Mouse (Mus musculus): Measurements from ENCODE around the gene Ankrd16. TPM values are rescaled to one million over a fixed set of nuclear protein-coding genes. Genes with fewer than 3 reads are reported as not detected.

Gene Ankrd16
- polyA plus RNA-seq, 1 experiment from 2014 or later: 34.9 TPM

DNA sequence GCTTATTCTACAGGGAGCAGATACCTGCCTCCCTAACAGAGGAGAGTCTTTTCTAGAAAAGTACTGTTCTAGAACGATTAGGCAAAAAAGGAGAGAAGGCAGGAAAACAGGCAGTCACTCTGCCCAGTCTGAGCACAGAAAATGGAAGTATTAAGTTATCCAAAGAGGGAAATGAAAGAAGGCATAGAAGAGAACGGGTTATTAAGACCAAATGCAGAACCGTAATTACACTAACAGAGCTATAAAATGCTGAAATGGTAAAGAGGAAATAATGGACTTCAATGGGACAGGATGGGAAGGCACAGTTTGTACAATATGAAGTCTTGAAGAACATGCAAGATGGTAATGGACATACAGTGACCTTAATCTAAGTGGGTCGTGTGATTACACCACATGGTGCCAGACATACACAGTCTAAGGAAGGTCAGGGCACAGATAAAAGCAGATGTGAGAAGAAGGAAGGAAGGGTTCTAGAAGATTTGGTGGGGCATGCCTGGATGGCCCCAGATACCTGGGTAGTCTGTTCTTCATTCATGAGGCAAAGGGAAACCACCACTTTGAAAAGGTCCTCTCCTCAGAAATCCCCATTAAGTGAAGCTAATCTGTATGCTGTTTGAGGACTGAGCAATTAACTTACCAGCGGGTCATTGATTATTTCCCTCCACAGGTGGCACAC lies 11.1 kb upstream of the Ankrd16 start:
- Histone ChIP-seq H3K4me3 (ENCODE audit: low read length) (no peak overlapping the region), H3K27me3 (ENCODE audit: control insufficient read depth, insufficient read depth, low read length) (no peaks in the 10 kb centered on the region), H3K9me3 (replicated peaks; ENCODE audit: control insufficient read depth, low read length) (no peaks in the 10 kb centered on the region), H3K36me3 (ENCODE audit: control insufficient read depth, insufficient read depth) (peaks cover 58% of the 10 kb centered on the region), H3K4me1 (ENCODE audit: control insufficient read depth, insufficient read depth, low read length) (peaks cover under 1% of the 10 kb centered on the region; the same call in 1 of the 2 replicates), H3K9ac (ENCODE audit: low read length) (no peak overlapping the region), H3K27ac (ENCODE audit: low read length) (no peak overlapping the region), H3K4me2 (ENCODE audit: low read depth, low read length) (no peak overlapping the region)
- 73% methylated on average over 5 of the region's 5 CpGs for WGBS
- no peak for ATAC-seq (replicated peaks; ENCODE audit: extremely low read depth, insufficient read depth, low FRiP score)

DNA sequence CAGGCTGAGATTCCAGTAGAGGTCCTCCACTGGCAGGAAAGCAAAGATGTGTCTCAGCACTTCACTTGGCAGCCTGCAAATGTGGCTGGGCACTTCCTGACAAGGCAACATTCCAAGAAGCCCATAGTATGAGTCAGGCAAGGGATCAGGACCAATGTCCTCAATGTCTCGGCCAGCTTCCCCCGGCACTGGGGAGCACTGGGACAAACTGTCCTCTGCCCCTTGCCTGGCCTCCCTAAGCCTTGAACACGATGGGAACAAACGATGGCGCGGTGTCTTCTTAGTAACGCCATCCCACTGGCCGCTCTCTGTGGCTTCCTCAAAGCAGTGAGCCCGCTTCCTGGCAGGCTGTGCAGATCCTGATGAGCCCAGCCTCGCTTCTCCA lies 10.5 kb upstream of the Ankrd16 start:
- Histone ChIP-seq H3K27me3 (ENCODE audit: control insufficient read depth, insufficient read depth, low read length) (no peaks in the 10 kb centered on the region), H3K4me1 (ENCODE audit: control insufficient read depth, insufficient read depth, low read length) (peaks cover 5% of the 10 kb centered on the region; the same call in 1 of the 2 replicates), H3K9me3 (replicated peaks; ENCODE audit: control insufficient read depth, low read length) (no peaks in the 10 kb centered on the region), H3K4me2 (ENCODE audit: low read depth, low read length) (no peak overlapping the region), H3K27ac (ENCODE audit: low read length) (no peak overlapping the region), H3K36me3 (ENCODE audit: control insufficient read depth, insufficient read depth) (peaks cover 53% of the 10 kb centered on the region), H3K4me3 (ENCODE audit: low read length) (no peak overlapping the region), H3K9ac (ENCODE audit: low read length) (no peak overlapping the region)
- WGBS: 83% methylated on average over 10 of the region's 10 CpGs
- ATAC-seq (replicated peaks; ENCODE audit: extremely low read depth, insufficient read depth, low FRiP score): no peak; the same call in 1 of the 2 replicates

DNA sequence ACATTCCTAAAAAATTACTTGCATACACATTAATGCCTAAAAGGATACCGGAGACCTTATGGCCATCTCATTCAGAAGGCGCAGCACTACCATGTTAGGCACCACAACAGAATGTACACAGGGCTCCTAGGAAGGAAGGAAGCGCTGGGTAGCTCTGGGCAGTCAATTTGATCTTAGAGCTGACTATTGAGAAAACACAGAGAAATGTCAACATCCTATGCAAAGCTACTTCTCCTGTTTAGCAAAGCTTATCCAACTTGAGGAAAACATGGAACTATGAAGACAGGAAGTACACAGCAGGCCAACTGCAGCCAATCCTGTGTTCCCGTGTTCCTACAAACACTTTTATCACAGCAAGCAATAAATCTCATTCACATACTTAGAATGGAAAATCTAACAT lies 6.0 kb upstream of the Ankrd16 start:
- Histone ChIP-seq H3K9ac (ENCODE audit: low read length) (no peak overlapping the region), H3K27ac (ENCODE audit: low read length) (no peak overlapping the region), H3K4me1 (ENCODE audit: control insufficient read depth, insufficient read depth, low read length) (peaks cover 21% of the 10 kb centered on the region), H3K36me3 (ENCODE audit: control insufficient read depth, insufficient read depth) (peaks cover 20% of the 10 kb centered on the region), H3K4me3 (ENCODE audit: low read length) (no peak overlapping the region), H3K4me2 (ENCODE audit: low read depth, low read length) (no peak overlapping the region), H3K9me3 (replicated peaks; ENCODE audit: control insufficient read depth, low read length) (no peaks in the 10 kb centered on the region), H3K27me3 (ENCODE audit: control insufficient read depth, insufficient read depth, low read length) (no peaks in the 10 kb centered on the region)
- 85% methylated on average over 4 of the region's 4 CpGs for WGBS
- no peak for ATAC-seq (replicated peaks; ENCODE audit: extremely low read depth, insufficient read depth, low FRiP score)

DNA sequence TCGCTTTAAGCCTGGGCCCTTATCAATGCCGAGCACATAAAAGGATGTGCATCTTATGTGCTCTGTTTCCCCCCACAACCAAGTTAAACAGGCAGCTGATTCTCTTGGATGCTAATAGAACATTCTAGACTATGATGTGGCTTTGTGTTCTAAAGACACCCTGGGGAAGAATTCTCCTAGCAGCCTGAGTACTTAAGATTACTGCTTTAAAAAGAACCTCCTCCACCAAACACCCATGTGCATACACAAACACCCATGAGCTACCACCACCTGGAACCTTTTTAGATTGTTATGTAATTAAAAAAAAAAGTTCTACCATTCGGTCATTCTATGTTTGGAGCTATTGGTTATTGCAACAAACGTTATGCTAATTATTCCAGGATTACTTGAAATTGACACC lies 5.3 kb upstream of the Ankrd16 start:
- Histone ChIP-seq H3K9ac (ENCODE audit: low read length) (no peak overlapping the region), H3K9me3 (replicated peaks; ENCODE audit: control insufficient read depth, low read length) (no peaks in the 10 kb centered on the region), H3K27ac (ENCODE audit: low read length) (no peak overlapping the region), H3K4me2 (ENCODE audit: low read depth, low read length) (no peak overlapping the region), H3K36me3 (ENCODE audit: control insufficient read depth, insufficient read depth) (peaks cover 13% of the 10 kb centered on the region), H3K4me3 (ENCODE audit: low read length) (no peak overlapping the region), H3K27me3 (ENCODE audit: control insufficient read depth, insufficient read depth, low read length) (no peaks in the 10 kb centered on the region), H3K4me1 (ENCODE audit: control insufficient read depth, insufficient read depth, low read length) (peaks cover 22% of the 10 kb centered on the region)
- 79% methylated on average over 4 of the region's 4 CpGs for WGBS
- ATAC-seq (replicated peaks; ENCODE audit: extremely low read depth, insufficient read depth, low FRiP score): no peak

DNA sequence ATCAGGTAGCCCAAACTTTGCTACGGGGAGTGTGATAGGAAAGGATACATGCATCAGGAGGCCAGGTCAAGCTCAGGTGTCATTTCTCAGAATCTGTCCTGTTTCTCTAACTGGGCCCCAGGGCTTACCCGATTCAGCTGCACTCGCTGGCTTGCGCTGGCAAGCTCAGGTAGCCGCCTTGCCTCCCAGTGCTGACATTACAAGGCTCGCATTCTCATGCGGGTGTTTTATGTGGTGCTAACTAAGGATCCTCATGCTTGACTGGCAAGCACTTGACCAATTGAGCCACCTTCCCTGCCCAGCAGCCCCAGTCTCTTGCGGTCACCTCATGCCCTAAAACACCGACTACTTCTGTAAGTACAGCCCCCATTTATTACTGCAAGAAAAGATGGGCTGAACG lies 3.2 kb upstream of the Ankrd16 start:
- no peak for ATAC-seq (replicated peaks; ENCODE audit: extremely low read depth, insufficient read depth, low FRiP score)
- WGBS: 90% methylated on average over 10 of the region's 10 CpGs

DNA sequence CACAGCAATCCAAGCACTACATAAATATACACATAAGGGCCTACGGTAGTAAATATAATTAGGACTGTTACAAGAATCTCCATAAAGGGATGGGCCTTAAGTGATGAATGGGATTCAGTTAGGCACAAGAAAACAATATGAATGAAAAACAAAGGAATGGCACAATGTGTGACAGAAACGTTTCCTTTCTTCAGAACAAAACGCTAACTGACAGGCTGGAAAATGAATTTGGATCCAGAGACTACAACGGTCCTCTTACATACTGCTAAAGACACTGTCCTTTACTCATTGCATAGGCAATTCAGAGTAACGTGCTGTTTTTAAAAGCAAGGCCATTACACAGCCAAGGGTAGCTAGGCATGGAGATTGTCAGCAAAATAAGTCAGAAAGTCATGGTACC lies 2.6 kb upstream of the Ankrd16 start:
- H3K27ac ChIP-seq (ENCODE audit: low read length): no peak overlapping the region
- no peaks in the 10 kb centered on the region for H3K27me3 ChIP-seq (ENCODE audit: control insufficient read depth, insufficient read depth, low read length)
- no peak overlapping the region for H3K4me2 ChIP-seq (ENCODE audit: low read depth, low read length)
- no peak overlapping the region for H3K9ac ChIP-seq (ENCODE audit: low read length)
- 87% methylated on average over 5 of the region's 5 CpGs for WGBS
- no peaks in the 10 kb centered on the region for H3K36me3 ChIP-seq (ENCODE audit: control insufficient read depth, insufficient read depth)
- no peak overlapping the region for H3K4me3 ChIP-seq (ENCODE audit: low read length)
- H3K4me1 ChIP-seq (ENCODE audit: control insufficient read depth, insufficient read depth, low read length): peaks cover 31% of the 10 kb centered on the region
- no peak for ATAC-seq (replicated peaks; ENCODE audit: extremely low read depth, insufficient read depth, low FRiP score)
- H3K9me3 ChIP-seq (replicated peaks; ENCODE audit: control insufficient read depth, low read length): no peaks in the 10 kb centered on the region

More for the DNA sequence above, 3.2 kb upstream of the Ankrd16 start:
- peaks cover 27% of the 10 kb centered on the region for H3K4me1 ChIP-seq (ENCODE audit: control insufficient read depth, insufficient read depth, low read length)
- peaks cover 5% of the 10 kb centered on the region for H3K36me3 ChIP-seq (ENCODE audit: control insufficient read depth, insufficient read depth)
- no peak overlapping the region for H3K4me3 ChIP-seq (ENCODE audit: low read length)
- H3K9me3 ChIP-seq (replicated peaks; ENCODE audit: control insufficient read depth, low read length): no peaks in the 10 kb centered on the region
- H3K27ac ChIP-seq (ENCODE audit: low read length): no peak overlapping the region
- H3K27me3 ChIP-seq (ENCODE audit: control insufficient read depth, insufficient read depth, low read length): no peaks in the 10 kb centered on the region
- H3K9ac ChIP-seq (ENCODE audit: low read length): no peak overlapping the region
- no peak overlapping the region for H3K4me2 ChIP-seq (ENCODE audit: low read depth, low read length)

DNA sequence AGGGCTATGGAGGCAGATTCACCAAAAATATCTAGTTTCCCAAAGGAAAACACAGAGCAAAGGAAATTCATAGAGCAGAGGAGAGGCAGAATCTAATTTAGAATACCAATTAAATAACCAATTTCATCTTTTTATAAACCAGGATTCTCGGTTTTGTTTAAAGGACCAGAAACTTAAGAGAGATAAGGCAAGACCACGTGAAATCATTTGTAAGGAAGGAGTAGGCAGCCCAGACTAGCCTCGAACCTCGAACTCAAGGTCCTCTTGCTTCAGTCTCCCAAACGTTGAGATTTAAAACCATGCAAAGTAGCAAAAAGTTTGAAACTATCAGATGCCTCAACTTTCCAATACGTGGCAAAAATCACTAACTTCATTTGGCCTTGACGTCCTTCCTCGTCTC lies 1.3 kb upstream of the Ankrd16 start:
- peak overlapping the region; percentile 96 for H3K9ac ChIP-seq (ENCODE audit: low read length)
- WGBS: 45% methylated on average over 8 of the region's 8 CpGs
- peak overlapping the region; percentile 92 for H3K27ac ChIP-seq (ENCODE audit: low read length)
- no peaks in the 10 kb centered on the region for H3K27me3 ChIP-seq (ENCODE audit: control insufficient read depth, insufficient read depth, low read length)
- peak overlapping the region; percentile 91 for H3K4me3 ChIP-seq (ENCODE audit: low read length)
- ATAC-seq (replicated peaks; ENCODE audit: extremely low read depth, insufficient read depth, low FRiP score): no peak
- peak overlapping the region; percentile 90 for H3K4me2 ChIP-seq (ENCODE audit: low read depth, low read length)
- H3K36me3 ChIP-seq (ENCODE audit: control insufficient read depth, insufficient read depth): peaks cover 5% of the 10 kb centered on the region
- H3K4me1 ChIP-seq (ENCODE audit: control insufficient read depth, insufficient read depth, low read length): peaks cover 31% of the 10 kb centered on the region
- H3K9me3 ChIP-seq (replicated peaks; ENCODE audit: control insufficient read depth, low read length): no peaks in the 10 kb centered on the region

DNA sequence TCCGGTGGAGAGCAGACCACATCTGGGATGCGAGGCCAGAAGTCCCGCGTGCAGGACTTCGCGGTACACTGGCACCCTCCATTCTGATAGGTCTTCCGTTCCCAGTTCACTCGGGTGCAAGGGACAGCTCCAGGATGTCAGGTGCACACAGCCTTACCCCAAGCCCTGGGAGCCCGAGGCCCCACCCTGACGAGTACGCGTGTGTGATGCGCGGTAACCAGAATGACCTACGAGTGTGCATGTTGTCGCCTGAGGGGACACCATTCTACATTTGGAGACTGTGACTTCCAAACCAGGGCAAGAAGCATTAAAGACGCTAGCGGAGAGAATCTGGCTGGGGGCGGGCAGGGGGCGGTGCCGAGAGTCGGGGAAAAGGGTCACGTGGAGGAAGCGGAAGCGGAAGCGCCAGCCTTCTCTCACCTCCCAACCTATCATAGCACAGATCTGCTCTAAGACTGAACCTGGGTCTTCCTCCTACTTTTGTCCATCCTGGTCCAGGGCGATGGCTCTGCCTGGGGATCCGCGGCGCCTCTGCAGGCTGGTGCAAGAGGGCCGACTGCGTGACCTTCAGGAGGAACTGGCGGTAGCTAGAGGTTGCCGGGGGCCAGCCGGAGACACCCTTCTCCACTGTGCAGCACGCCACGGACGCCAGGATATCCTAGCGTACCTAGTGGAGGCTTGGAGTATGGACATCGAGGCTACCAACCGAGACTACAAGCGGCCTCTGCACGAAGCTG lies 579 bp downstream of the Ankrd16 start:
- peaks cover 21% of the 10 kb centered on the region for H3K4me1 ChIP-seq (ENCODE audit: control insufficient read depth, insufficient read depth, low read length)
- H3K27ac ChIP-seq (ENCODE audit: low read length): peak overlapping the region; percentile 99
- peak; percentile 78 for ATAC-seq (replicated peaks; ENCODE audit: extremely low read depth, insufficient read depth, low FRiP score)
- no peaks in the 10 kb centered on the region for H3K27me3 ChIP-seq (ENCODE audit: control insufficient read depth, insufficient read depth, low read length)
- H3K9ac ChIP-seq (ENCODE audit: low read length): peak overlapping the region; percentile 88
- H3K9me3 ChIP-seq (replicated peaks; ENCODE audit: control insufficient read depth, low read length): no peaks in the 10 kb centered on the region
- peaks cover 22% of the 10 kb centered on the region for H3K36me3 ChIP-seq (ENCODE audit: control insufficient read depth, insufficient read depth)
- H3K4me2 ChIP-seq (ENCODE audit: low read depth, low read length): peak overlapping the region; percentile 93
- under 1% methylated on average over 43 of the region's 43 CpGs for WGBS
- peak overlapping the region; percentile 91 for H3K4me3 ChIP-seq (ENCODE audit: low read length)

DNA sequence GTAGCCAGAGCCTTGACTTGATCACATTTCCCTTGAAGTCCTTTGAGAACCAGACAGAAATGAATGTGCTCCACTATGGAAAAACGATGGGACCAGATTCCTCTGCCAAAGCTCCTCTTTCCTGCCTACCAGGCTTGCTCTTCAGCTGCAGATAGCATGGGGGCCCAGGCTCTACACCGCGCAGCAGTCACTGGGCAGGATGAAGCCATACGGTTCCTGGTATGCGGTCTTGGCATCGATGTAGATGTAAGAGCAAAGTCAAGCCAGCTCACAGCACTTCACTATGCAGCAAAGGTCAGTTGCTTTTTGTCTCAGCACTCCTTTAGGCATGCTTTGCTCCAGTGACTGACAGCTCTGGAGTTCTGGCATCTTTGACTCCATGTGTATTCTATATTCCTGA lies 6.5 kb downstream of the Ankrd16 start:
- no peak overlapping the region for H3K27ac ChIP-seq (ENCODE audit: low read length)
- peaks cover 7% of the 10 kb centered on the region for H3K4me1 ChIP-seq (ENCODE audit: control insufficient read depth, insufficient read depth, low read length)
- H3K9ac ChIP-seq (ENCODE audit: low read length): no peak overlapping the region
- H3K4me2 ChIP-seq (ENCODE audit: low read depth, low read length): no peak overlapping the region
- ATAC-seq (replicated peaks; ENCODE audit: extremely low read depth, insufficient read depth, low FRiP score): no peak
- no peaks in the 10 kb centered on the region for H3K27me3 ChIP-seq (ENCODE audit: control insufficient read depth, insufficient read depth, low read length)
- no peak overlapping the region for H3K4me3 ChIP-seq (ENCODE audit: low read length)
- H3K9me3 ChIP-seq (replicated peaks; ENCODE audit: control insufficient read depth, low read length): no peaks in the 10 kb centered on the region
- 83% methylated on average over 6 of the region's 6 CpGs for WGBS
- H3K36me3 ChIP-seq (ENCODE audit: control insufficient read depth, insufficient read depth): peaks cover 65% of the 10 kb centered on the region

Measured in heart, embryonic 16.5 days (tissue).